Mouse (Mus musculus) stomach, embryonic 14.5 days (tissue): Measurements from ENCODE around the gene Gab3. TPM values are rescaled to one million over a fixed set of nuclear protein-coding genes. Genes with fewer than 3 reads are reported as not detected.
A peak's percentile ranks its signal among the peaks of the same experiment; 100 is the strongest.

Experiments used
- ATAC-seq: fragments of 200-750 bp; cut with Nextera tagmentation; 2 replicates; pipeline ENCODE4 v1.8.0; 2017; ENCODE audit warnings: low read depth, moderate TSS enrichment; ENCODE audit not compliant: insufficient number of reproducible peaks, insufficient read depth, low FRiP score
- H3K27ac ChIP-seq: fragments of 300-500 bp; sonication (generic); 2 replicates; pipeline ENCODE4 v1.5.1; 2014; ENCODE audit warnings: mild to moderate bottlenecking, low read length, moderate library complexity, mixed read lengths
- H3K27me3 ChIP-seq: fragments of 300-500 bp; sonication (generic); 2 replicates; pipeline ENCODE4 v1.6.1; 2014; ENCODE audit warnings: low read length, control low read depth, mixed read lengths; ENCODE audit not compliant: control insufficient read depth, insufficient read depth
- H3K36me3 ChIP-seq: fragments of 300-500 bp; sonication (generic); 2 replicates; pipeline ENCODE4 v1.6.1; 2014; ENCODE audit warnings: mild to moderate bottlenecking, control low read depth, low read length, moderate library complexity, mixed read lengths; ENCODE audit not compliant: control insufficient read depth, insufficient read depth
- H3K4me1 ChIP-seq: fragments of 300-500 bp; sonication (generic); 2 replicates; pipeline ENCODE4 v1.6.1; 2014; ENCODE audit warnings: low read length, control low read depth, mixed read lengths; ENCODE audit not compliant: control insufficient read depth, insufficient read depth
- H3K4me2 ChIP-seq: fragments of 300-500 bp; sonication (generic); replicated peaks from 2 replicates; pipeline ENCODE4 v1.6.1; 2014; ENCODE audit warnings: low read depth, low read length, control low read depth
- H3K4me3 ChIP-seq: fragments of 300-500 bp; sonication (generic); 2 replicates; pipeline ENCODE4 v1.5.1; 2014; ENCODE audit warnings: low read depth, low read length, control low read depth
- H3K9ac ChIP-seq: fragments of 300-500 bp; sonication (generic); replicated peaks from 2 replicates; pipeline ENCODE4 v1.6.1; 2014; ENCODE audit warnings: low read depth, mild to moderate bottlenecking, control low read depth, low read length, moderate library complexity, mixed read lengths
- H3K9me3 ChIP-seq: fragments of 300-500 bp; sonication (generic); 2 replicates; pipeline ENCODE4 v1.6.1; 2016; ENCODE audit warnings: low read depth, low read length, control low read depth; ENCODE audit not compliant: control insufficient read depth
- WGBS: fragments of 180-500 bp; shearing (Covaris S2); extraction: QIAGEN DNeasy Blood & Tissue Kit; methylation state at CpG from one replicate; pipeline ENCODE4 v1.1.7; 2014; 5-methylcytosine and 5-hydroxymethylcytosine counted together
- polyA plus RNA-seq: library from polyadenylated mRNA; unstranded; fragments of >200 nt; fragmentation: Nextera tagmentation; extraction: Ambion mirVana; gene quantifications from 2 replicates; pipeline ENCODE4 v1.2.1, GENCODE M21; 2014

Gab3 gene
- polyA plus RNA-seq, 1 experiment from 2014 or later, result 3.8 TPM

GRCm38 (mm10) chrX:75098799-75099198, 13.5 kb upstream of the Gab3 start:
- H3K4me1 ChIP-seq, result no peaks in the 10 kb centered on the region
- H3K27ac ChIP-seq, result no peak overlapping the region
- ATAC-seq, result no peak
- H3K4me2 ChIP-seq, result no peak overlapping the region
- no peaks in the 10 kb centered on the region for H3K9me3 ChIP-seq
- no peak overlapping the region for H3K9ac ChIP-seq
- H3K27me3 ChIP-seq, result no peaks in the 10 kb centered on the region
- WGBS, result 86% methylated on average over 8 of the region's 8 CpGs
- H3K4me3 ChIP-seq, result no peak overlapping the region
- peaks cover 13% of the 10 kb centered on the region for H3K36me3 ChIP-seq

GRCm38 (mm10) chrX:75096163-75096770, 11.0 kb upstream of the Gab3 start:
- WGBS, result 17% methylated on average over 23 of the region's 23 CpGs
- no peaks in the 10 kb centered on the region for H3K9me3 ChIP-seq
- peak overlapping the region; percentile 49 for H3K27ac ChIP-seq
- H3K4me2 ChIP-seq, result peak overlapping the region; percentile 51
- peaks cover 8% of the 10 kb centered on the region; the same call in 1 of the 2 replicates for H3K36me3 ChIP-seq
- no peak for ATAC-seq
- no peaks in the 10 kb centered on the region for H3K4me1 ChIP-seq
- H3K27me3 ChIP-seq, result no peaks in the 10 kb centered on the region
- H3K9ac ChIP-seq, result peak overlapping the region; percentile 8; the same call in 1 of the 2 replicates
- H3K4me3 ChIP-seq, result peak overlapping the region; percentile 40

- H3K4me2 ChIP-seq, result peak within 1 kb of the TSS; percentile 51
- peak; percentile 99 for ATAC-seq
- no peaks in the 10 kb centered on the region for H3K27me3 ChIP-seq
- peak within 1 kb of the TSS; percentile 55 for H3K27ac ChIP-seq
- no peaks in the 10 kb centered on the region for H3K9me3 ChIP-seq
- no peaks in the 10 kb centered on the region for H3K4me1 ChIP-seq
- peaks cover under 1% of the 10 kb centered on the region; the same call in 1 of the 2 replicates for H3K36me3 ChIP-seq
- H3K9ac ChIP-seq, result peak within 1 kb of the TSS; percentile 8; the same call in 1 of the 2 replicates
- H3K4me3 ChIP-seq, result peak within 1 kb of the TSS; percentile 40
- 19% methylated on average over 21 of the region's 29 CpGs for WGBS
Observed at GRCm38 (mm10) chrX:75095369-75096162, 10.3 kb upstream of the Gab3 start, which contains the start of gene Dkc1. Dkc1 (plus strand) TSS chrX:75095854.

- H3K9ac ChIP-seq, result no peak overlapping the region
- WGBS, result 44% methylated on average over 1 of the region's 1 CpGs
- ATAC-seq, result no peak
Observed at GRCm38 (mm10) chrX:75085654-75086053, 396 bp upstream of the Gab3 start.

GRCm38 (mm10) chrX:75083982-75084773, 1.1 kb downstream of the Gab3 start:
- Histone ChIP-seq H3K4me1 (no peaks in the 10 kb centered on the region), H3K36me3 (no peaks in the 10 kb centered on the region), H3K9me3 (no peaks in the 10 kb centered on the region), H3K4me2 (peak overlapping the region; percentile 48), H3K27ac (no peak overlapping the region), H3K4me3 (peak overlapping the region; percentile 39), H3K27me3 (no peaks in the 10 kb centered on the region), H3K9ac (no peak overlapping the region)
- 22% methylated on average over 26 of the region's 26 CpGs for WGBS
- peak; percentile 58; the same call in 1 of the 2 replicates for ATAC-seq

More at GRCm38 (mm10) chrX:75085654-75086053, 396 bp upstream of the Gab3 start:
- Histone ChIP-seq H3K27me3 (no peaks in the 10 kb centered on the region), H3K4me1 (no peaks in the 10 kb centered on the region), H3K36me3 (no peaks in the 10 kb centered on the region), H3K4me2 (no peak overlapping the region), H3K9me3 (no peaks in the 10 kb centered on the region), H3K4me3 (no peak overlapping the region), H3K27ac (no peak overlapping the region)

- H3K36me3 ChIP-seq, result no peaks in the 10 kb centered on the region
- ATAC-seq, result no peak
- no peak overlapping the region for H3K4me2 ChIP-seq
- no peaks in the 10 kb centered on the region for H3K4me1 ChIP-seq
- no peaks in the 10 kb centered on the region for H3K9me3 ChIP-seq
- no peak overlapping the region for H3K4me3 ChIP-seq
- no peaks in the 10 kb centered on the region for H3K27me3 ChIP-seq
- 58% methylated on average over 2 of the region's 2 CpGs for WGBS
- no peak overlapping the region for H3K27ac ChIP-seq
- H3K9ac ChIP-seq, result no peak overlapping the region
Observed at GRCm38 (mm10) chrX:75082351-75082750, 2.9 kb downstream of the Gab3 start.

GRCm38 (mm10) chrX:75056120-75056775, 29.0 kb downstream of the Gab3 start:
- no peak for ATAC-seq
- 83% methylated on average over 2 of the region's 2 CpGs for WGBS

More at GRCm38 (mm10) chrX:75056120-75056775, 29.0 kb downstream of the Gab3 start:
- Histone ChIP-seq H3K36me3 (no peaks in the 10 kb centered on the region), H3K4me1 (no peaks in the 10 kb centered on the region), H3K9ac (no peak overlapping the region), H3K27ac (no peak overlapping the region), H3K4me2 (no peak overlapping the region), H3K27me3 (no peaks in the 10 kb centered on the region), H3K4me3 (no peak overlapping the region), H3K9me3 (no peaks in the 10 kb centered on the region)
